Mouse (Mus musculus): Measurements from ENCODE around the gene Pabpc4.

- TF ChIP-seq CTCF (IDR thresholded peaks at IDR 0.05; ENCODE audit: control insufficient read depth, insufficient read depth, insufficient replicate concordance, low read depth, low read length) (no peak), POLR2A (IDR thresholded peaks at IDR 0.05; ENCODE audit: control insufficient read depth, low read depth, low read length) (no peak)
Measured at GRCm38 (mm10) chr4:123297195-123297960, 35.2 kb downstream of the Pabpc4 start.
